Mouse (Mus musculus): ENCODE results near the gene Btnl9. TPM values are rescaled to one million over a fixed set of nuclear protein-coding genes. Genes with fewer than 3 reads are reported as not detected.

The Btnl9 gene
- 0.53 and 1.2 TPM in 2 replicates for polyA plus RNA-seq (2012; rRNA removed)

DNA sequence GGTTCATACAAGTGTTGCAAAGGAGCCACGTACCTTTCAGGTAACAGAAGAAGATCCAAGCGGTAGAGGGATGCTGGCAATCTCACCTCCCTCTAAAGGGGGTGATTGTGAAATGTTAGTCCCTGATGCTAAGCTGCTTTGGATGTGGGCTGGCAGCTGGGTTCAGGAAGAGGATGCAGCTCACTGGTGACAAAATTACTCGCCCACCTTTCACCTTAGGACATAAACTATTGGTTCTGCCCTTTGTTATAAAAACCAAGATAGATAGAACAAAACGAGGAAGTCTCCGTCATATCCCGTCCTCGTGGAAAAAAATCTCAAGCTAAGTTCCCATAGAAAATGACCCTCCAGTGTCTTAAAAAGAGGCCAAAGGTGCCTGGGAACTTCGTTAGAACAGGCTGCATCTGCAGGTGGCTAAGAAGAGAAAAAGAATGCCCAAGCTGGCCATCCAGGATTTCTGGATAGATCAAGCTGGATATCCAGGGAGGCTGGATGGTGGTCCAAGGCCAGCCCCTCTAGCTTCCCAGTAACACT, at the start of gene Btnl9:
Btnl9 (minus strand) TSS at position 205 of the 534 bp plus-strand sequence.
- Histone ChIP-seq H3K4me3 (ENCODE audit: low read depth, low read length) (no peak within 1 kb of the TSS), H3K4me1 (ENCODE audit: control insufficient read depth, insufficient read depth, insufficient read length, low read length) (no peaks in the 10 kb centered on the region), H3K27me3 (ENCODE audit: control insufficient read depth, insufficient read depth, low read length) (no peaks in the 10 kb centered on the region), H3K27ac (ENCODE audit: insufficient read depth, low read depth, low read length) (no peak within 1 kb of the TSS), H3K36me3 (ENCODE audit: control insufficient read depth, insufficient read depth, low read length) (no peaks in the 10 kb centered on the region)
- 74% methylated on average over 8 of the region's 8 CpGs for WGBS
- no peak for TF ChIP-seq CTCF (IDR thresholded peaks at IDR 0.05; ENCODE audit: extremely low read depth, insufficient read length, insufficient replicate concordance, low read depth, low read length)

DNA sequence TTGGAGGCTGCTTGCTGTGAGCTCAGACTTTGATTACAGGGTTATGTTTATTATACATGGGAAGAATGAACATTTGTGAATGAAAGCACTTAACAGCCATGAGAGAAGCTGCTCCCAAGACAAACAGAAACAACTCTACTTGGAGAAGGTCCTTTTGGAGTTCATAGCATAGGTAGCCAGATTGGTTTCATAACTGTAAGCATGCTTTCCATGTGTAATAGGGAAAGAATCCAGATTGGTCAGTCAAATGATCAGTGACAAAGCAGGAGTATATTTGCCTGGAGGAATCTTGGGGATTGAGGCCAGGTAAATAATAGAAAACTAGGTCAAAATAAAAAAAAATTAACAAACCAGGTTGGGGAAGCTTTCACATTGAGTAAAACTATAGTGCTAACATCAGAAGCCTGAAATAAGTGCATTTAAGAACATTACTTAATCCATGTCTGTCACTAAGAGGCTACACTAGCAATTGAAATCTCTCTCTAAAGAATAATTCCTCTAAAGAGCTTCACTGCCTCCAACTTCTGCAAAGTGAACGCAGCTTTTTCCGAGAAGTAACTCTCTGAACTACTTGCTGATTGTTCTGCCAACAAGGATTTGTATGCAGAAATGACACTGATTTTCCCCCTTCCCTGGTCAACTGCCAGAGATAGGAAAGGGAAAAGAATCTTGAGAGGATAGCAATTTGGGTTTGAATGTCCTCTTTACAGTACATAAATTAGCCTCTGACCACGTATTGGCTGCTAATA, 48.7 kb upstream of the Btnl9 start:
- peaks cover 3% of the 10 kb centered on the region; the same call in 1 of the 2 replicates for H3K4me1 ChIP-seq (ENCODE audit: control insufficient read depth, insufficient read depth, insufficient read length, low read length)
- no peaks in the 10 kb centered on the region for H3K27me3 ChIP-seq (ENCODE audit: control insufficient read depth, insufficient read depth, low read length)
- no peak overlapping the region for H3K4me3 ChIP-seq (ENCODE audit: low read depth, low read length)
- TF ChIP-seq POLR2A (IDR thresholded peaks at IDR 0.05; ENCODE audit: low read depth, low read length) (no peak), CTCF (IDR thresholded peaks at IDR 0.05; ENCODE audit: extremely low read depth, insufficient read length, insufficient replicate concordance, low read depth, low read length) (no peak)
- WGBS, result 84% methylated on average over 3 of the region's 3 CpGs
- no peak overlapping the region for H3K27ac ChIP-seq (ENCODE audit: insufficient read depth, low read depth, low read length)
- H3K36me3 ChIP-seq (ENCODE audit: control insufficient read depth, insufficient read depth, low read length), result no peaks in the 10 kb centered on the region

DNA sequence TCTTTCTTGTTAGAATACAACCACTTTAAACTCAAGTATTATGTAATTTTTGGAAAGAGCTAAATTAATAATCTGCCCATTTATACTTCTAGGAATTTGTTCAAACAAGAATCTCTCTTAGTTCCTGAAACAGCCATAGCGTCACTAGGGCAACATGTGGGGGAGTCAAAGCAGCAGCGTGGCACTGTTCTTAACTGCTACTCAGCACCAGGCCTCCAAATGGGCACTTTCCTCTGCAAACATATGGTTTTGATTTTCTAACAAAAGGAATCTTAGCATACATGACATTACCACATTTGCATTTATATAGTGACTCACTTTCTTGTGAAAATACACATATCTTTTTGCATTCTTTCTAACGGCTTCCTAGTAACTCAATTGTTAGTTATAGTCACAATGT, 45.8 kb upstream of the Btnl9 start:
- 88% methylated on average over 3 of the region's 3 CpGs for WGBS
- Histone ChIP-seq H3K27ac (ENCODE audit: insufficient read depth, low read depth, low read length) (no peak overlapping the region), H3K4me3 (ENCODE audit: low read depth, low read length) (no peak overlapping the region), H3K36me3 (ENCODE audit: control insufficient read depth, insufficient read depth, low read length) (no peaks in the 10 kb centered on the region), H3K27me3 (ENCODE audit: control insufficient read depth, insufficient read depth, low read length) (no peaks in the 10 kb centered on the region), H3K4me1 (ENCODE audit: control insufficient read depth, insufficient read depth, insufficient read length, low read length) (peaks cover 3% of the 10 kb centered on the region; the same call in 1 of the 2 replicates)
- TF ChIP-seq CTCF (IDR thresholded peaks at IDR 0.05; ENCODE audit: extremely low read depth, insufficient read length, insufficient replicate concordance, low read depth, low read length) (no peak), POLR2A (IDR thresholded peaks at IDR 0.05; ENCODE audit: low read depth, low read length) (no peak)

DNA sequence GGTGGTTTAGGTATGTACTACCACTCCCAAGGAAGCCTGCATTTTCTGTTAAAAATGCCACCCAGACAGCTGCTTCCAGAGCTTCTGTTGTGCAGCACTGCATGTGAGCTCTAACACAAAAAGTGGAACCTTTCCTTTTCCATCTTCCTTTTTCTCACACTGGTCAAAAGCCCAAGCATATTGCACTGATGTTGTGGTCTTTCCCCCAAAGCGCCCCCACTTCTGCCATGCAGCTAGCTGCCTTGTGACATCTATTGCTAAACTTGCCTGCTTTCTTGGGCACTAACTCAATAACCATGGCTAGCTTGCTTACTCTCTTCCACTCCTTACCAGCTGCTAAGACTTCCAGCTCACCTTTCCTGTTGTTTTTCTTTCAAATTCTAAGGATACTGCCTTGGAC, 37.5 kb upstream of the Btnl9 start:
- Histone ChIP-seq H3K27ac (ENCODE audit: insufficient read depth, low read depth, low read length) (no peak overlapping the region), H3K4me1 (ENCODE audit: control insufficient read depth, insufficient read depth, insufficient read length, low read length) (no peaks in the 10 kb centered on the region), H3K27me3 (ENCODE audit: control insufficient read depth, insufficient read depth, low read length) (no peaks in the 10 kb centered on the region), H3K36me3 (ENCODE audit: control insufficient read depth, insufficient read depth, low read length) (no peaks in the 10 kb centered on the region), H3K4me3 (ENCODE audit: low read depth, low read length) (no peak overlapping the region)
- 64% methylated on average over 1 of the region's 1 CpGs for WGBS
- no peak for TF ChIP-seq POLR2A (IDR thresholded peaks at IDR 0.05; ENCODE audit: low read depth, low read length)
- no peak for TF ChIP-seq CTCF (IDR thresholded peaks at IDR 0.05; ENCODE audit: extremely low read depth, insufficient read length, insufficient replicate concordance, low read depth, low read length)

DNA sequence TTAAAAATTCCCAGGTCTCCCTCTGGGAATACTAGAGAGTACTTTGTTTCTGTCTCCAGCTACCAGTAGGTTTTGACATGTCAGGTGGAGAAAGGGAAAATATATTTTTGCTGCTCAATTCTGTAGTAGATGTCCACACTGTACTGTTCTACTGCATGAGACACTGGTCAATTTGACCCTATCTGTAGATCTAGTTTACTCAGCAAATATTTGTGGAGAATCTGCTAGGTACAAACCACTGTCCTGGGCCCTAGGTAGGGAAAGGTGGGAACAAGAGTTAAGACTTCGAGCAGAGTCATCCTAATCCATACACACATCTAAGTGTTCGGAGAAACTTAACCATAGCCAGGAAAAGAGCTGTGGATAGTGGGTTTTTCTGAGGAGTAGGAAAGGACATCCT, 32.3 kb upstream of the Btnl9 start:
- WGBS, result 91% methylated on average over 2 of the region's 2 CpGs
- Histone ChIP-seq H3K36me3 (ENCODE audit: control insufficient read depth, insufficient read depth, low read length) (peaks cover 21% of the 10 kb centered on the region), H3K4me3 (ENCODE audit: low read depth, low read length) (no peak overlapping the region), H3K27ac (ENCODE audit: insufficient read depth, low read depth, low read length) (no peak overlapping the region), H3K4me1 (ENCODE audit: control insufficient read depth, insufficient read depth, insufficient read length, low read length) (no peaks in the 10 kb centered on the region), H3K27me3 (ENCODE audit: control insufficient read depth, insufficient read depth, low read length) (no peaks in the 10 kb centered on the region)
- TF ChIP-seq POLR2A (IDR thresholded peaks at IDR 0.05; ENCODE audit: low read depth, low read length), result no peak
- no peak for TF ChIP-seq CTCF (IDR thresholded peaks at IDR 0.05; ENCODE audit: extremely low read depth, insufficient read length, insufficient replicate concordance, low read depth, low read length)

DNA sequence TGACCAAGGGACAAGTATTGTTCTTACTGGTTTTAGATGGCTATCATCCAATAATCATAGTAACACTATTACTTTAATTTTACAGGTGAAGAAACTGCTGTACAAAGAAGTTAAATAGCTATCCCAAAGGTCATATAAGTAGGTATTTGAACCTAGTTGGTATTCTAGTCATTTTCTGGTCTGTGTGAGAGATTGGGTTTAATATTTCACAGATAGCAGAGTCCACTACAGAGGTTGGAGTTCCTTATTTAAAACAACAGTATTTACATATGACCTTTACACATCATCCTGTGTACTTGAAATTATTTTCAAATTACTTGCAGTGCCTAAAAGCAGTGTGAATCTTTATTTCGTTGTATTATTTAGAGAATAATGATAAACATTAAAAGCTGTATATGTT, 26.5 kb upstream of the Btnl9 start:
- no peak for TF ChIP-seq CTCF (IDR thresholded peaks at IDR 0.05; ENCODE audit: extremely low read depth, insufficient read length, insufficient replicate concordance, low read depth, low read length)
- TF ChIP-seq POLR2A (IDR thresholded peaks at IDR 0.05; ENCODE audit: low read depth, low read length), result no peak
- peaks cover 25% of the 10 kb centered on the region for H3K36me3 ChIP-seq (ENCODE audit: control insufficient read depth, insufficient read depth, low read length)
- no peak overlapping the region for H3K27ac ChIP-seq (ENCODE audit: insufficient read depth, low read depth, low read length)
- H3K4me1 ChIP-seq (ENCODE audit: control insufficient read depth, insufficient read depth, insufficient read length, low read length), result no peaks in the 10 kb centered on the region
- 85% methylated on average over 1 of the region's 1 CpGs for WGBS
- H3K4me3 ChIP-seq (ENCODE audit: low read depth, low read length), result no peak overlapping the region
- H3K27me3 ChIP-seq (ENCODE audit: control insufficient read depth, insufficient read depth, low read length), result no peaks in the 10 kb centered on the region

DNA sequence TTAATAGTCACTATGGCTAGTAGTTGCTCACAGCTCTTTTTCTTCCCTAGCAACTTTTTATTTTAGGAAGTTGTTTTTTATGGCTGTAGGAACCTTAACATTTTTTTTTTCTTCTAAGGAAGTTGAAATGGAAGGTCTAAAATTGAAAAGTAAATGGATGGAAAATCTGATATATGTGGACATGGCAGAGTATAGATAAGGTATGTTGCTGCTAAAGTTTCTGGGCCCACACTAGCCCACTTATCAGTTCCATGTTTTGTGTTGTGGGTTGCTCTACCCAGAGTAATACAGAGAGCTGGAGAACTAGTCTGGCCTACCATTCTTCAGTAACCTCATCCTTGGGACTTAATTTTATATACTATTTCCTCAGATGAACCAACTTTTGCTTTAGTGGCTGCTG, 25.6 kb upstream of the Btnl9 start:
- Histone ChIP-seq H3K27me3 (ENCODE audit: control insufficient read depth, insufficient read depth, low read length) (no peaks in the 10 kb centered on the region), H3K4me1 (ENCODE audit: control insufficient read depth, insufficient read depth, insufficient read length, low read length) (no peaks in the 10 kb centered on the region), H3K36me3 (ENCODE audit: control insufficient read depth, insufficient read depth, low read length) (peaks cover 26% of the 10 kb centered on the region), H3K4me3 (ENCODE audit: low read depth, low read length) (no peak overlapping the region), H3K27ac (ENCODE audit: insufficient read depth, low read depth, low read length) (no peak overlapping the region)
- TF ChIP-seq CTCF (IDR thresholded peaks at IDR 0.05; ENCODE audit: extremely low read depth, insufficient read length, insufficient replicate concordance, low read depth, low read length) (no peak), POLR2A (IDR thresholded peaks at IDR 0.05; ENCODE audit: low read depth, low read length) (no peak)
